In genomic region chr7:50357213-50357612, GRCm38 (mm10) we compare ENCODE assay signal across 16 mouse cellular contexts.
DNase-seq lines count a peak whose midpoint lies in the region; ATAC-seq and TF ChIP-seq lines count a peak whose summit lies in the region.
"Had no signal": no experiment of that assay in that cellular context is flagged by ENCODE, and none has a peak within 500 bp of the region (broad histone marks: within the 10 kb centered on the region; RNA-seq: fewer than 3 reads in every experiment).

No protein-coding gene starts in this region.

- TF ChIP-seq EP300 in ES-Bruce4 (IDR thresholded peaks at IDR 0.05; ENCODE audit: insufficient read depth, low read depth, low read length) = peak; percentile 27; the same call in 1 of the 2 replicates

- peak; percentile 38 for DNase-seq in hindbrain, embryonic 10.5 days (ENCODE audit: low spot score)
- peak; percentile 38 to 57 for DNase-seq in kidney, postnatal 4 days
- no peak for DNase-seq in kidney, postnatal 36 days
- DNase-seq in embryo, embryonic 9.5 days (ENCODE audit: extremely low spot score) = peak; percentile 51
- DNase-seq in heart, adult 11 months = no peak
- no peak for DNase-seq in frontal cortex, postnatal 36 days (ENCODE audit: low spot score in 2 of 2)
- DNase-seq: cerebellum, postnatal 36 days; heart, postnatal 10 days; thymus, postnatal 36 days had no signal

- H3K4me1 ChIP-seq in hindbrain, embryonic 10.5 days (replicated peaks) = peaks cover 14% of the 10 kb centered on the region
- peaks cover 10% of the 10 kb centered on the region for H3K4me1 ChIP-seq in hindbrain, embryonic 13.5 days (replicated peaks)
- no peaks in the 10 kb centered on the region for H3K4me1 ChIP-seq in ES-Bruce4 (ENCODE audit: control insufficient read depth, insufficient read depth, low read length)
- H3K4me1 ChIP-seq: forebrain, embryonic 15.5 days; limb, embryonic 13.5 days; liver, embryonic 15.5 days had no signal

- H3K4me3 ChIP-seq in hindbrain, embryonic 10.5 days = no peak overlapping the region
- H3K4me3 ChIP-seq in hindbrain, embryonic 13.5 days = no peak overlapping the region
- H3K4me3 ChIP-seq in ES-Bruce4 (ENCODE audit: low read depth, low read length) = no peak overlapping the region
- H3K4me3 ChIP-seq: forebrain, embryonic 15.5 days; limb, embryonic 13.5 days; liver, embryonic 15.5 days had no signal

- TF ChIP-seq CTCF in ES-Bruce4 (IDR thresholded peaks at IDR 0.05; ENCODE audit: low read depth, low read length) = no peak

- WGBS in hindbrain, embryonic 10.5 days = 34% methylated on average over 2 of the region's 2 CpGs
- WGBS in hindbrain, embryonic 13.5 days = 36% methylated on average over 2 of the region's 2 CpGs

- H3K4me2 ChIP-seq in hindbrain, embryonic 13.5 days = no peak overlapping the region
- H3K4me2 ChIP-seq: forebrain, embryonic 15.5 days; limb, embryonic 13.5 days; liver, embryonic 15.5 days had no signal

- no peak overlapping the region for H3K27ac ChIP-seq in hindbrain, embryonic 10.5 days
- no peak overlapping the region for H3K27ac ChIP-seq in hindbrain, embryonic 13.5 days
- no peak overlapping the region for H3K27ac ChIP-seq in ES-Bruce4 (ENCODE audit: insufficient read depth, low read length)
- H3K27ac ChIP-seq: forebrain, embryonic 15.5 days; hindbrain, postnatal 0 days; limb, embryonic 13.5 days; liver, embryonic 15.5 days had no signal

- no peak overlapping the region for H3K9ac ChIP-seq in hindbrain, embryonic 13.5 days
- no peak overlapping the region for H3K9ac ChIP-seq in ES-Bruce4 (ENCODE audit: low read depth, poor library complexity, severe bottlenecking)
- H3K9ac ChIP-seq: forebrain, embryonic 15.5 days; limb, embryonic 13.5 days; liver, embryonic 15.5 days had no signal

- H3K9me3 ChIP-seq in hindbrain, embryonic 10.5 days = no peaks in the 10 kb centered on the region
- H3K9me3 ChIP-seq in hindbrain, embryonic 13.5 days = no peaks in the 10 kb centered on the region
- H3K9me3 ChIP-seq in ES-Bruce4 (replicated peaks; ENCODE audit: control insufficient read depth, insufficient read depth, low read length, poor library complexity, severe bottlenecking) = no peaks in the 10 kb centered on the region
- H3K9me3 ChIP-seq: forebrain, embryonic 15.5 days; limb, embryonic 13.5 days; liver, embryonic 15.5 days had no signal

- H3K36me3 ChIP-seq in hindbrain, embryonic 10.5 days = no peaks in the 10 kb centered on the region
- H3K36me3 ChIP-seq in hindbrain, embryonic 13.5 days = no peaks in the 10 kb centered on the region
- H3K36me3 ChIP-seq in ES-Bruce4 (ENCODE audit: control insufficient read depth, insufficient read depth, low read length, poor library complexity, severe bottlenecking) = no peaks in the 10 kb centered on the region
- H3K36me3 ChIP-seq: forebrain, embryonic 15.5 days; limb, embryonic 13.5 days; liver, embryonic 15.5 days had no signal

- TF ChIP-seq POLR2A in ES-Bruce4 (IDR thresholded peaks at IDR 0.05; ENCODE audit: insufficient read depth, low read length) = no peak

- no peaks in the 10 kb centered on the region for H3K27me3 ChIP-seq in hindbrain, embryonic 10.5 days (ENCODE audit: insufficient read depth, poor library complexity, severe bottlenecking)
- H3K27me3 ChIP-seq in hindbrain, embryonic 13.5 days = no peaks in the 10 kb centered on the region
- no peaks in the 10 kb centered on the region for H3K27me3 ChIP-seq in ES-Bruce4 (ENCODE audit: control insufficient read depth, insufficient read depth, low read length, poor library complexity, severe bottlenecking)
- H3K27me3 ChIP-seq: CH12.LX; forebrain, embryonic 15.5 days; limb, embryonic 13.5 days; liver, embryonic 15.5 days had no signal

- ATAC-seq in hindbrain, embryonic 13.5 days (ENCODE audit: low FRiP score) = no peak
- ATAC-seq: forebrain, embryonic 15.5 days; hindbrain, postnatal 0 days had no signal

Comparison
In these comparisons a context has a peak if more than half of its experiments do, and no peak if none do; other contexts are left out.
1. DNase-seq: peak in hindbrain, embryonic 10.5 days (single experiment), kidney, postnatal 4 days (2 of 2) and embryo, embryonic 9.5 days (single experiment); none in kidney, postnatal 36 days (0 of 2), heart, adult 11 months (single experiment) and frontal cortex, postnatal 36 days (0 of 2).